Mouse (Mus musculus) ES-E14 (cell line): ENCODE measurements around the gene Gm28051.

Experiments
- MAFK ChIP-seq: IDR thresholded peaks from 2 replicates; pipeline ENCODE4 v1.6.1; 2014; ENCODE audit warnings: mild to moderate bottlenecking, low read depth, low read length, inconsistent platforms; ENCODE audit not compliant: insufficient read depth
- ZNF384 ChIP-seq: IDR thresholded peaks from 2 replicates; pipeline ENCODE4 v1.6.1; 2012; ENCODE audit warnings: low read depth, low read length, inconsistent platforms

GRCm38 (mm10) chr12:102702356-102703110 lies 55.0 kb downstream of the Gm28051 start:
- no peak for TF ChIP-seq ZNF384
- TF ChIP-seq MAFK: no peak
